Mouse (Mus musculus) urinary bladder, postnatal 10 days (tissue): ENCODE data around the gene Clmp.
"Not testable (repeated sequence)": the region's sequence is repeated elsewhere in the genome, so short reads cannot be mapped to it uniquely, and the experiment has no call there.

Source experiments
- DNase-seq: peaks from one replicate; pipeline ENCODE4 v3.0.0; 2022; ENCODE audit warnings: low spot score

The Clmp gene

GRCm38 (mm10) chr9:40730701-40731590 is 45.2 kb downstream of the Clmp start:
- no peak for DNase-seq

GRCm38 (mm10) chr9:40731591-40732048 is 45.9 kb downstream of the Clmp start:
- no peak for DNase-seq

- no peak for DNase-seq
These were observed 46.5 kb downstream of the Clmp start for GRCm38 (mm10) chr9:40732302-40732701.

GRCm38 (mm10) chr9:40737117-40737516 is 51.4 kb downstream of the Clmp start:
- DNase-seq = no peak

GRCm38 (mm10) chr9:40743525-40744034 is 57.8 kb downstream of the Clmp start:
- DNase-seq = no peak

- DNase-seq = no peak
These were observed 58.5 kb downstream of the Clmp start for GRCm38 (mm10) chr9:40744233-40744632.

- DNase-seq = no peak
These were observed 61.0 kb downstream of the Clmp start for GRCm38 (mm10) chr9:40746796-40747195.

- no peak for DNase-seq
These were observed 61.5 kb downstream of the Clmp start for GRCm38 (mm10) chr9:40747249-40747648.

- DNase-seq = no peak
These were observed 64.3 kb downstream of the Clmp start for GRCm38 (mm10) chr9:40749832-40750620.

- no peak for DNase-seq
These were observed 66.0 kb downstream of the Clmp start for GRCm38 (mm10) chr9:40751749-40752148.

GRCm38 (mm10) chr9:40756401-40756800 is 70.6 kb downstream of the Clmp start:
- DNase-seq = no peak

- DNase-seq = no peak
These were observed 71.4 kb downstream of the Clmp start for GRCm38 (mm10) chr9:40757105-40757626.

GRCm38 (mm10) chr9:40757685-40758270 is 72.0 kb downstream of the Clmp start:
- DNase-seq = no peak

- no peak for DNase-seq
These were observed 76.6 kb downstream of the Clmp start for GRCm38 (mm10) chr9:40762354-40762753.

GRCm38 (mm10) chr9:40764887-40765580 is 79.3 kb downstream of the Clmp start:
- DNase-seq = no peak

- no peak for DNase-seq
These were observed 79.8 kb downstream of the Clmp start for GRCm38 (mm10) chr9:40765581-40765940.

GRCm38 (mm10) chr9:40766058-40766605 is 80.4 kb downstream of the Clmp start:
- DNase-seq = no peak

GRCm38 (mm10) chr9:40767946-40768345 is 82.2 kb downstream of the Clmp start:
- DNase-seq = no peak

GRCm38 (mm10) chr9:40772246-40772645 is 86.5 kb downstream of the Clmp start:
- DNase-seq = no peak

- DNase-seq = not testable (repeated sequence)
These were observed 87.4 kb downstream of the Clmp start for GRCm38 (mm10) chr9:40773142-40773541.

GRCm38 (mm10) chr9:40773869-40774268 is 88.1 kb downstream of the Clmp start:
- DNase-seq = no peak
